Mouse (Mus musculus): ENCODE measurements at regions not wholly inside any gene's neighbourhood (a gene's known extent, or its start where the extent isn't known, plus 50 kb on each side); places are given as distances from the start of the nearest gene placed in this dataset.

DNA sequence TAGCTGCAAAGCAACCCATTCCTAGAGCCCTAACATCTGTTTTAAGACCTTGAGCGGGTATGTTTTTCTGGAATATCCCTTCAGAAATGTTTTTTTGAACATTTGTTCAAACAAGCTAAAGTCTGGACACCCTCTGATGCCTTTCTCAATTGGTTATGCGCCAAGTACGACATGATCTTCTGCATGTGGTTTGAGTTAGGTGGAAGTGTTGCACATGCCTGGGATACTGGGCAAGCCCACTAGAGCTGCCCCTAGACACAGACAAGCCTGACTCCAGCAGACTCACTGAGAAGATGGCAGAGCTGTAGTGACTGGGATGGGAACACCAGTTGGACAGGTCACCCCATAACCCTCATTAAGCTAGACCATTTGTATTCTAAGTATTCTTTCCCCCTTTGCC lies 153.2 kb upstream of the Cypt2 start:
- Histone ChIP-seq H3K27me3 (ENCODE audit: control insufficient read depth, insufficient read depth, low read length) (no peaks in the 10 kb centered on the region), H3K9ac (ENCODE audit: low read length) (no peak overlapping the region), H3K4me2 (ENCODE audit: low read depth, low read length) (no peak overlapping the region), H3K36me3 (ENCODE audit: control insufficient read depth, insufficient read depth) (no peaks in the 10 kb centered on the region), H3K4me1 (ENCODE audit: control insufficient read depth, insufficient read depth, low read length) (no peaks in the 10 kb centered on the region), H3K9me3 (replicated peaks; ENCODE audit: control insufficient read depth, low read length) (no peaks in the 10 kb centered on the region), H3K27ac (ENCODE audit: low read length) (no peak overlapping the region), H3K4me3 (ENCODE audit: low read length) (no peak overlapping the region)
- ATAC-seq (replicated peaks; ENCODE audit: extremely low read depth, insufficient read depth, low FRiP score) = no peak
- 79% methylated on average over 3 of the region's 3 CpGs for WGBS

DNA sequence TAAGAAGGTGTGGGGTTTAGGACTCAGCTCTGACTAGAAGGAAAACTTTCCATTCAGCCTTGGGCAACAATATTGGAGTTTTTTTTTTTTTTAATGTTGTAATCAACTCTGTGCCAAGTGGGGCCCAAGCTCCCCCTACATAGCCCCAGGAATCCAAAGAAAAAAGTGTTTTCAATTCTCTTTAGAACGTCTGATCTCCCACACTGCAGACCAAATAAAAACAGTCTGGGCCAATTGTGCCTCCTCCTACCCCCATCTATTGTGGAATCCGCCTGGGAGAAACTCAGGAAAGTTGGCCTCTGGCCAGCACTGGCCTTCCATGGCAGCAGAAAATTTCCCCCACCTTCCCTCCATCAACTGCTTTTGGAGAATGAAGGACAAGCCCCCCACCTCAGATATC lies 133.3 kb upstream of the Cypt2 start:
- no peak overlapping the region for H3K9ac ChIP-seq (ENCODE audit: low read length)
- H3K4me3 ChIP-seq (ENCODE audit: low read length) = no peak overlapping the region
- H3K27ac ChIP-seq (ENCODE audit: low read length) = no peak overlapping the region
- WGBS = 29% methylated on average over 2 of the region's 2 CpGs
- H3K9me3 ChIP-seq (replicated peaks; ENCODE audit: control insufficient read depth, low read length) = no peaks in the 10 kb centered on the region
- H3K27me3 ChIP-seq (ENCODE audit: control insufficient read depth, insufficient read depth, low read length) = no peaks in the 10 kb centered on the region
- no peak for ATAC-seq (replicated peaks; ENCODE audit: extremely low read depth, insufficient read depth, low FRiP score)
- H3K4me2 ChIP-seq (ENCODE audit: low read depth, low read length) = no peak overlapping the region
- no peaks in the 10 kb centered on the region for H3K4me1 ChIP-seq (ENCODE audit: control insufficient read depth, insufficient read depth, low read length)
- H3K36me3 ChIP-seq (ENCODE audit: control insufficient read depth, insufficient read depth) = no peaks in the 10 kb centered on the region

DNA sequence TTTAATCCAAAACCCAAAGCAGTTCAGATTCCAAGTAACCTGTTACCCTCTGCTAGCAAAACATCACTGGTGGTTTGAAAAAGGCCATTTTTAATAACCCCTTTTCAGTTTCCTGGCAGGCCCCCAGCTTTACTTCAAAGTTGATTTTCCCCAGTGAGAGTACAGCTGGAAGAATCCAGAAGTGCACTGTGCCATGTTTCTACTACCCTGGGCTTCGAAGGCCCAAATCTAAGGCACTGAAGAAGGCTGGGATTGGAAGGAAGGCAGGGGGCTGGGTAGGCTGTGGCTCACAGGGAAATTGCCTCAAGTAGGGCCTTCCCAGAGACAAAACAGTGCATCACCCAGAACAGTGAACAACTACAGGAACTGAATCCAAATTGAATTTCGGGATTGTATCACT lies 131.6 kb upstream of the Cypt2 start:
- no peak for ATAC-seq (replicated peaks; ENCODE audit: extremely low read depth, insufficient read depth, low FRiP score)
- Histone ChIP-seq H3K36me3 (ENCODE audit: control insufficient read depth, insufficient read depth) (no peaks in the 10 kb centered on the region), H3K9ac (ENCODE audit: low read length) (no peak overlapping the region), H3K27me3 (ENCODE audit: control insufficient read depth, insufficient read depth, low read length) (no peaks in the 10 kb centered on the region), H3K4me3 (ENCODE audit: low read length) (no peak overlapping the region), H3K4me2 (ENCODE audit: low read depth, low read length) (no peak overlapping the region), H3K27ac (ENCODE audit: low read length) (no peak overlapping the region), H3K4me1 (ENCODE audit: control insufficient read depth, insufficient read depth, low read length) (no peaks in the 10 kb centered on the region), H3K9me3 (replicated peaks; ENCODE audit: control insufficient read depth, low read length) (no peaks in the 10 kb centered on the region)
- WGBS = 61% methylated on average over 2 of the region's 2 CpGs

DNA sequence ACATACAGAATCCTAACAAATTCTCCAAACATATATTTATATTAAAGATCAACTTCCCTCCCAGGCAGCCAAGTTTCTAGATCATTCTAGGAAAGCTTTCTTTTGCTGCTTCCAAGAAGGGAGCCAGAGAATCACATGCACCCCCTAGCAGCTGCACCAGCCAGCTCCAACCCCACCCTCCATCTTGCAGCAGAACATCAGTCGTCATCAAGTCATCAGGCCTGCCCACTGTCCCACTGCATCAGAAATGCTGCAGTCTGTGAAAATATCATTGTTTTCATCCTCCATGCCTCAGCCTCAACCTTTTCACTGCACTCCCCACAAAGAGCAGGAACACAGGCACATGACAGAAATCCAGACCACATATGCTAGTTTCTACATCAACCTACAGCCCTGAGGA lies 109.1 kb upstream of the Cypt2 start:
- Histone ChIP-seq H3K4me3 (ENCODE audit: low read length) (no peak overlapping the region), H3K4me1 (ENCODE audit: control insufficient read depth, insufficient read depth, low read length) (no peaks in the 10 kb centered on the region), H3K36me3 (ENCODE audit: control insufficient read depth, insufficient read depth) (no peaks in the 10 kb centered on the region), H3K9me3 (replicated peaks; ENCODE audit: control insufficient read depth, low read length) (no peaks in the 10 kb centered on the region), H3K4me2 (ENCODE audit: low read depth, low read length) (no peak overlapping the region), H3K27me3 (ENCODE audit: control insufficient read depth, insufficient read depth, low read length) (peaks cover 2% of the 10 kb centered on the region; the same call in 1 of the 2 replicates), H3K27ac (ENCODE audit: low read length) (no peak overlapping the region), H3K9ac (ENCODE audit: low read length) (no peak overlapping the region)
- WGBS = 64% methylated on average over 1 of the region's 1 CpGs
- no peak for ATAC-seq (replicated peaks; ENCODE audit: extremely low read depth, insufficient read depth, low FRiP score)

DNA sequence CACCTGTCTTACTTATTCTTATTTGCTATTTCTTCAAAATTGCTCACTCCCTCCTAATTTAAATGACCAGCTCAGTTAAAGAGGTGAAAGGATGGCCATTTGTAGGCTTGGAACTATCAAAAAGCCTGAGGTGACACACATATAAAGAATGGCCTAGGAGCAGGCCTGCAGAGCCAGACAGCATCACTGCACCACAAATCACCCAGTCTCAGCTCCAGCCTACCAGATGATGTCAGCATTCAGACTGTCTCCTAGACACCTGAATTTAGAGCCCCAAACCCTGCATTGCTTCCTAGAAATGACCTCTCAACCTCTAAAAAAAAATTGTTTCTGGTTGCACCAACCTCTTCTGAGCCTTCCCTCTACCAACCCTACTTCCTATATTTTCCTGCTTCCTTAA lies 108.5 kb upstream of the Cypt2 start:
- no peak overlapping the region for H3K4me2 ChIP-seq (ENCODE audit: low read depth, low read length)
- no peak overlapping the region for H3K4me3 ChIP-seq (ENCODE audit: low read length)
- H3K4me1 ChIP-seq (ENCODE audit: control insufficient read depth, insufficient read depth, low read length) = no peaks in the 10 kb centered on the region
- ATAC-seq (replicated peaks; ENCODE audit: extremely low read depth, insufficient read depth, low FRiP score) = no peak
- H3K9ac ChIP-seq (ENCODE audit: low read length) = no peak overlapping the region
- no peak overlapping the region for H3K27ac ChIP-seq (ENCODE audit: low read length)
- no peaks in the 10 kb centered on the region for H3K9me3 ChIP-seq (replicated peaks; ENCODE audit: control insufficient read depth, low read length)
- H3K27me3 ChIP-seq (ENCODE audit: control insufficient read depth, insufficient read depth, low read length) = peaks cover 2% of the 10 kb centered on the region; the same call in 1 of the 2 replicates
- H3K36me3 ChIP-seq (ENCODE audit: control insufficient read depth, insufficient read depth) = no peaks in the 10 kb centered on the region

DNA sequence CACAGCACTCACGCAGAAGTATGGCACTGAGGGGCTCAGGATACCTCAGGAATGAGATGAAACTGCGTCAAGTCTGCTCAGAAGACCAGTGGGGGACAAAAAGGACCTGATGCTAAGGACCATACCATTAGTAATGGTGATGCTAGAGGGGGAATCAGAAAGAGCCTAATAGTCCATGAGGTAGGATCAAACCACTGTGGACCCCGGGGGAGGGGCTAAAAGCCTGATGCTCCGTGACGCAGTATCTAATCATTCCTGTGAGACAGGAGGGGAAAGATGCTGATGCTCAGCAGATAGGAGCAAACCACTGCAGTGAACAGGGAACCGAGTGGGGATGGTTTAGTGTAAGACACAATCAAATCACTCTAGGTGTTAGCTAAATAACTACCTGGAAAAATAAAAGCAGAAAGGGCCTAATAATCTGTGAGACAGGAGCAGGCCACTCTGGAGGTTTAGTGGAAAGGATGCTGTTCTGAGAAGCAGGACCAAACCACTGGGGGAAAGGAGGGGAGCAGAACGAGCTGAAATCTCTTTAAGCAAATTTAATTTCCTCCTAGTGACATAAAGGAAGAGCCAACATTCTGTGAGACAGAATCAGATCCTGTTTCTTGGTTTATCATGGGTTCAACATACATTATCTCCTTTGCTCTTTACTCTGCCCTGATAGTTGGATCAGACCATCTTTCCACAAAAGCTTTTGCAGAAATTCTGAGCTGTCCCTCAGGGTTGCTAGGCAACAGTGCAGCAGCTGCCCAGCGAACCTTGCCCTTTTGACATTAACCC lies 107.7 kb upstream of the Cypt2 start:
- peaks cover 2% of the 10 kb centered on the region; the same call in 1 of the 2 replicates for H3K27me3 ChIP-seq (ENCODE audit: control insufficient read depth, insufficient read depth, low read length)
- H3K36me3 ChIP-seq (ENCODE audit: control insufficient read depth, insufficient read depth) = no peaks in the 10 kb centered on the region
- H3K9me3 ChIP-seq (replicated peaks; ENCODE audit: control insufficient read depth, low read length) = no peaks in the 10 kb centered on the region
- WGBS = 29% methylated on average over 8 of the region's 8 CpGs
- no peak overlapping the region for H3K4me2 ChIP-seq (ENCODE audit: low read depth, low read length)
- H3K27ac ChIP-seq (ENCODE audit: low read length) = no peak overlapping the region
- no peak overlapping the region for H3K9ac ChIP-seq (ENCODE audit: low read length)
- no peak overlapping the region for H3K4me3 ChIP-seq (ENCODE audit: low read length)
- no peaks in the 10 kb centered on the region for H3K4me1 ChIP-seq (ENCODE audit: control insufficient read depth, insufficient read depth, low read length)
- no peak for ATAC-seq (replicated peaks; ENCODE audit: extremely low read depth, insufficient read depth, low FRiP score)

DNA sequence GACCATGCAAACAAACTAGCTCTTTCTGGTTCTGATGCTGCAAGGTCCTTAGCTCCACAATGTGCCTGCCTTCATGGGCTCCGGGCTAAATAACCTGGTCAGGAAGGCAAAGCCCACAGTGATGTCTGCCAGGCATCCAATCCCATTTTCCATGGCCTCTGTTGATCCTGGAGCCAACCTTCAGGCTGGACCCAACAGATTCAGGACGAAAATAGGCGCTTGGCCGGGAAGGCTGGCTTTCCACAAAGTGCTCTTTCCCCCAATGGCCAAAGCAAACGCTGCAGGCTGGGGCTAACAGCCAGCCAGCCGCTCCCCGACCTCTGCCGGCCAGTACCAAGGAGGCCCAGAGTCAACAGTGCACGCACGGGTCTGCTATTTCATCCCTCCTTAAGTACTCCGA lies 106.3 kb upstream of the Cypt2 start:
- H3K4me1 ChIP-seq (ENCODE audit: control insufficient read depth, insufficient read depth, low read length) = no peaks in the 10 kb centered on the region
- 48% methylated on average over 11 of the region's 11 CpGs for WGBS
- H3K36me3 ChIP-seq (ENCODE audit: control insufficient read depth, insufficient read depth) = no peaks in the 10 kb centered on the region
- H3K4me2 ChIP-seq (ENCODE audit: low read depth, low read length) = no peak overlapping the region
- H3K9ac ChIP-seq (ENCODE audit: low read length) = no peak overlapping the region
- no peak overlapping the region for H3K27ac ChIP-seq (ENCODE audit: low read length)
- H3K9me3 ChIP-seq (replicated peaks; ENCODE audit: control insufficient read depth, low read length) = no peaks in the 10 kb centered on the region
- H3K27me3 ChIP-seq (ENCODE audit: control insufficient read depth, insufficient read depth, low read length) = peaks cover 2% of the 10 kb centered on the region; the same call in 1 of the 2 replicates
- H3K4me3 ChIP-seq (ENCODE audit: low read length) = no peak overlapping the region
- no peak for ATAC-seq (replicated peaks; ENCODE audit: extremely low read depth, insufficient read depth, low FRiP score)

DNA sequence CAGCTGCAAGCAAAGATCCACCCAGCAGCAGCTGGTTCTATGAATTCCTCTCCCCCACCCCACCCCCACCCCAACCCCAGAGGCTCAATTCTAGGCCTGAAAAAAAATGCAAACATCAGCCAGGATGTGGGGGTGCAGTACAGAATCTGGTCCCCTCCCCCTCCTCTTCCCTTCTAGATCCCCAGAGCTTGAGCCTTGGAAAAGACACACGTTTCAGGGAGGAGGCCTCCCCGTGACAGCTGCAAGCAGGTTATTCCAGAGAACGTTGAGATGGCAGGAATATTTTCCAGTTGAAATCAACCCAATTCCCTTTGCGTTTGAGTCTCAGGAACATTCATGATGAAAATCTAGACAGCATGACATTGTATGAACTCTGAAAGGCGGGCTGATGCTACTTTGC lies 86.2 kb upstream of the Cypt2 start:
- no peaks in the 10 kb centered on the region for H3K36me3 ChIP-seq (ENCODE audit: control insufficient read depth, insufficient read depth)
- H3K27me3 ChIP-seq (ENCODE audit: control insufficient read depth, insufficient read depth, low read length) = no peaks in the 10 kb centered on the region
- no peak overlapping the region for H3K4me3 ChIP-seq (ENCODE audit: low read length)
- H3K4me1 ChIP-seq (ENCODE audit: control insufficient read depth, insufficient read depth, low read length) = no peaks in the 10 kb centered on the region
- no peak overlapping the region for H3K9ac ChIP-seq (ENCODE audit: low read length)
- ATAC-seq (replicated peaks; ENCODE audit: extremely low read depth, insufficient read depth, low FRiP score) = no peak
- WGBS = 45% methylated on average over 5 of the region's 5 CpGs
- H3K27ac ChIP-seq (ENCODE audit: low read length) = no peak overlapping the region
- H3K4me2 ChIP-seq (ENCODE audit: low read depth, low read length) = no peak overlapping the region
- H3K9me3 ChIP-seq (replicated peaks; ENCODE audit: control insufficient read depth, low read length) = no peaks in the 10 kb centered on the region

DNA sequence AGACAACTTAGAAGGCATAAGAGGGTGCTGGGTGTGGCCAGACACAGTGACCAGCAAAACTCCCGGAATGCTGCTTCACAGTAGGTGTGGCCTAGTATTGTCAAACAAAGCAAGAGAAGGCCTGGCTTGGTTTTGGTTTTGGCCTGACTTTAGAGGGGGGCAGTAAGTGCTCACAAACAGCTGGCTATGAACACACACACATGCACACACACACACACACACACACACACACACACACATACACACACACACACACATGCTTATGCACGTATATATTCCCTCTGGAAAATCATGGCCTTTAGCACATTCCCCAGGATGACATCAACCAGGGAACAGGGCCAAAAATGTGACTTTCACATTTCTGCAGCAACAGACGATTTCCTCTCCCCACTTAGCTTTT lies 78.6 kb upstream of the Cypt2 start:
- 0 out of 2 replicates have a peak, but pooled peaks have one; percentile 32 for ATAC-seq (replicated peaks; ENCODE audit: extremely low read depth, insufficient read depth, low FRiP score)
- WGBS = 25% methylated on average over 3 of the region's 3 CpGs
- no peak overlapping the region for H3K27ac ChIP-seq (ENCODE audit: low read length)

More for the DNA sequence above, 78.6 kb upstream of the Cypt2 start:
- Histone ChIP-seq H3K4me2 (ENCODE audit: low read depth, low read length) (no peak overlapping the region), H3K4me3 (ENCODE audit: low read length) (no peak overlapping the region), H3K36me3 (ENCODE audit: control insufficient read depth, insufficient read depth) (no peaks in the 10 kb centered on the region), H3K9me3 (replicated peaks; ENCODE audit: control insufficient read depth, low read length) (no peaks in the 10 kb centered on the region), H3K27me3 (ENCODE audit: control insufficient read depth, insufficient read depth, low read length) (no peaks in the 10 kb centered on the region), H3K4me1 (ENCODE audit: control insufficient read depth, insufficient read depth, low read length) (no peaks in the 10 kb centered on the region), H3K9ac (ENCODE audit: low read length) (no peak overlapping the region)
